Mouse (Mus musculus): ENCODE measurements around the gene Tinagl1. TPM values are rescaled to one million over a fixed set of nuclear protein-coding genes. Genes with fewer than 3 reads are reported as not detected.

Gene Tinagl1
- total RNA-seq, 2 experiments from 2014 or later, result 56.0 to 69.2 TPM

GRCm38 (mm10) chr4:130180909-130181602 lies 6.1 kb upstream of the Tinagl1 start:
- no peak for DNase-seq (ENCODE audit: low spot score)
- intact Hi-C loops (cut with DNase I), result no loop called here

DNA sequence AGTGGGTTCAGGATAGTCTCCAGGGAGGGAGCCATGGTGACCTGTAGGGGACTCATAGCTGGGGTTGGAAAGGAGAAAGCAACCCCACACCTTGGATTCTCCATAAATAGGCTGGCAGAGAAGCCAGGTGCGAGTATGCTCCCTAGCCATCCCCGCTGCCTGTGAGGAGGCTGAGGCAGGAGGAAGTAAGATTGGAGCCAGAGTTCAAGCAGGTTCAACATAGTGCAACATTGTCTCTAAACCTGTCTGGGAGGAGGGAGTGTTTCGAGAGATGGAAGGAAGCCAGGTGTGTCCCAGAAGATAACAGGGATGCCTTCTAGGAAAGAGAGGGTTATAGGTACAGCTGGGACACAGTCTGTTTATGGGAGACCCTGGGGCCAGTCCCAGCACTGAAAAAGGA lies 5.0 kb upstream of the Tinagl1 start:
- intact Hi-C loops (cut with DNase I), result no loop called here
- no peak for DNase-seq (ENCODE audit: low spot score)

- DNase-seq (ENCODE audit: low spot score), result no peak
- intact Hi-C loops (cut with DNase I), result no loop called here
Observed at GRCm38 (mm10) chr4:130177536-130177935, 2.6 kb upstream of the Tinagl1 start.

DNA sequence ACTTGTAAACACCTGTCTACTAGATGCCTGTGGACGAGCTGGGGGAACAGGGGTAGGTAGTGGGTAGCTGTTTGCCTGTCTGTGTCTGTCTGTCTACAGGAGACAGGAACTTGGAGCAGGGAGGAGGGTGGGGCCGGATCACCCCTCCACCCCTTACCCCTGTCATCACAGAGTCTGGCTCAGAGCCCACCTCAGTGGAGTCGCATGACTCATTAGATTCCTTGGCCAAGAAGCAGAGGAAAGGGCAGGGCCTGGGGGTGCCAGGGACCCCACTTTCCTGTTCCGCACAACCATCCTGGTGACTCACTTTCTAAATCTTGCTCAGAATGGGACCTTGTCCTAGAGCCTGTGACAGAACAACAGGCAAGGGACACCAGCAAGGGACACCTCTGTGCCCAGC lies 2.2 kb upstream of the Tinagl1 start:
- intact Hi-C loops (cut with DNase I), result no loop called here
- DNase-seq (ENCODE audit: low spot score), result peak; percentile 58

DNA sequence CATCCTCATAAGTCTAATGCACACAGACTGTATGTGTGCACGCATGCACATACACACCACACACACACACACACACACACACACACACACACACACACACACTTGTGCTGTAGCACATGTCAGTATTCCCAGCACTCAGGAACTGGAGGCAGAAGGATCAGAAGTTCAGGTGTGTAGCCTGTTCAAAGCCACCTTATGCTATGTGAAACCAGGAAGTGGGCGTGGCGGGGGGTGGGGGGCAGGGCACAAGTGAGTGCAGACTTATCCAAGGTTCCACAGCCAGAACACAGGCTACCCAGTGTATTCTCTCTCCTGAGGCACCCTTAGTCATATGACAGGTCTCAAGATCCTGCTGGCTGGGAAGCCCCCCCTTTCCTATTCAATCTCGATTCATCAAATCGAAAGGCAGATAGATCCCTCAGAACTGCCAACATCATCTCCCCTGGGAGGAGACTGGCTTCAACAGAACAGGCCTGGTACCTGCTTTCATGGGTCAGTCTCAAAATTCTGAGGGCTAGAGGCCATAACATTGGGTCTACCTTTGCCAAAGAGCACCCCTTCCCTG lies 1.3 kb upstream of the Tinagl1 start:
- DNase-seq (ENCODE audit: low spot score), result no peak
- intact Hi-C loops (cut with DNase I), result no loop called here

DNA sequence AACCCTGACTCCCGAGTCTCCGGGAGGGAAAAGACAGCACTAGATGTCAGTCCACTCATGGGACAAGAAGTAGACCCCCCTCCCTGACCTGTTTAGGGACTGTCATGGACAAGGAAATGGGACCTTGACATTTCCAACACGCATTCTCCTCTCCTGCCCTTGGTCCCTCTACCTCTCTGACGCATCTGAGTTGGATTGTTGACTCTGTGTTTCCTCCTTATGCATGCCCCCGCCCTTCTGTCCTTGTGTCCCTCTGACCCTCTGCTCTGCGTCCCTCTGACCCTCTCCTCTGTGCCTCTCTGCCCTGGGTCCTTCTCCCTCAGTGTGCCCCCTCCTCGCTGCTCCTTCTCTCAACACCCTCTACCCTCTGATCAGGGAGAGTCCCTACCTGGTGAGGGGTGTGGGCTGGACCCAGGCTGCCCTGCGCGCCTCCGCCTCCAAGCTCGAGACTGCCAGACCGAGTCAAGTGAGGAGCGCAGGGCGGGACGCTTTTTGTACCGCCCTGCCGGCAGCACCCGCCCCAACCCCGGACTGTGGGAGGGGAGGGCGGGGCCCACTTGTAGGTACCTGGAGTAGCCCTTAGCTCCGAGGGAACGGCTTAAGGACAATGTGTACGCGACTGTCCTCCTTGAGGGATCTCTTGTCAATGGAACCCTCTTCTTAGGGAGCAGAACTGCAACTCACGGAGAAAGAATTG lies 439 bp downstream of the Tinagl1 start:
- DNase-seq (ENCODE audit: low spot score), result peak; percentile 74
- intact Hi-C loops (cut with DNase I), result no loop called here

DNA sequence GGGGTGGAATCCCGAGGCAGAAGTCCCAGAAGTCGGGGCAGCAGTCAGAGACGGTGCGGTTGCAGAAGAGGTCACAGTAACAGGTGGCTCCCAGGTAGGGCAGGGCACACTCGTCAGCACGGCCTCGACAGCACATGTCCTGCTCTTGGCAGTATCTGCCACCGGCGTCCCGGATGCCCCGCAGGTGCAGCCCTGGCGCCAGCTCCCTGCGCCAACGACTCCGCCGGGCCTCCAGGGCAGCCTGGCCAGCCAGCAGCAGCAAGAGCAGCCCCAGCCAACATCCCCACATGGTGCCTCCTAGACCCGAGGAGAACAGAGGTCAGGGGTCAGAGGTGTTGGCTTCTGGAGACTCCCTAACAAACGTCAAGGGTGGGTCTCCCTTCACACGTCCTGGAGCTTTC lies 1.0 kb downstream of the Tinagl1 start:
- DNase-seq (ENCODE audit: low spot score), result no peak
- intact Hi-C loops (cut with DNase I), result loop anchor here (1.0 kb wide), 1 partner anchor 15 kb away; no protein-coding TSS in a partner anchor

- intact Hi-C loops (cut with DNase I), result loop anchor here (1.0 kb wide), 1 partner anchor 16 kb away; no protein-coding TSS in a partner anchor
- no peak for DNase-seq (ENCODE audit: low spot score)
Observed at GRCm38 (mm10) chr4:130173060-130173822, 1.7 kb downstream of the Tinagl1 start.

DNA sequence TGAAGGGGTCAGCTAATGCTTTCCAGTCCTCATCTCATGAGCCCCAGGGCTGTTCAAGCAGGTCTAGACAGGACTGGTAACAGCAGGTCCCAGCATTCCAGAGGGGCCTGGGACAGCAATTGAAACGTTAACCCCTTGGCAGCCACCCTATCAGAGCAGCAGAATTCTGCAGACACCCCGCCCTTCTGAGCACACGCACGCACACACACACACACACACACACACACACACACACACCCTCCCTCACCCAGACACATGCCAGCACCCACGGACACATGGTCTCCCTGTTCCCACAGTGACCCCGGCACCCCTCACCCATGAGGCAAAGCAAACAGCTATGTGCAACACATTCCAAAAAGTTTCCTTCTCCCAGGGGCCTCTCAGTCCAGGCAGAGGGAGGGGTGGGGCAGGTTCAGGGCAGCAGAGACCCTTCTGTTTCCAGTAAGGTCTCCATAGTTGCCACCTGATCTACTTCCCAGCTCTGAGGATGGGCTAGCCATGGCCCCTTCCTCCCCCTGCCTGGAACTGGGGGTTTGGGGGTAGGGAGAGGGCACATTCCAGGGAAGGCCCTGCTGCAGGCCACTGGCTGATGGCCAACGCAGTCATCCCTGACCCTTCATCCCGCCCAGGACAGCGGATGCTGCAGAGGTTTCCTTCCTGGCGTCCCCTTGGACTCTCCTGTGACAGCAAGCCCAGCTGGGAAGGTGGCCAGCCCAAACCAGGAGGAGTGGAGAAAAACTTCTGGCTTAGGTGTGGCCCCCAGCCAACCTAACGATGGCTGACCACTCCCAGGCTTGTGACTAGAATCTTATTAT lies 2.8 kb downstream of the Tinagl1 start:
- intact Hi-C loops (cut with DNase I), result no loop called here
- DNase-seq (ENCODE audit: low spot score), result peak; percentile 79

DNA sequence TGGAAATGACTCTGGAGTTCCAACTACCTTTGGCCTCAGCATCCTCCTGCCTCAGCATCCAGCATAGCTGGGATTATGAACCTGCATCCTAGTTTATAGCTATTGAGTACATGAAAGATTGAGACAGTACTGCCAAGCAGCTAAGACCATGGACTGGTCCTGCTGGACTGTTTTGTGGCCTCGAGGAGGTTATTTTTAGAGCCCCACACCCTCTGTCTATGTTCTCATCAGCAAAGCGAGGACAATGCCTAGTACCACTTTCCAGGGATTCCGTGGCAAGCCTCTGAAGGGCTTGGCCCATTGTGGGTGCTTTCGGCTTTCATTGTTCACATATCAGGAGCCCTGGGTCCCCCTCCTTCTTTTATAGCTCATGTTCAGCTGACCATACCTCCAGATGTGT lies 4.6 kb downstream of the Tinagl1 start:
- DNase-seq (ENCODE audit: low spot score), result no peak
- intact Hi-C loops (cut with DNase I), result no loop called here

GRCm38 (mm10) chr4:130169411-130169971 lies 5.4 kb downstream of the Tinagl1 start:
- no peak for DNase-seq (ENCODE audit: low spot score)
- intact Hi-C loops (cut with DNase I), result no loop called here

DNA sequence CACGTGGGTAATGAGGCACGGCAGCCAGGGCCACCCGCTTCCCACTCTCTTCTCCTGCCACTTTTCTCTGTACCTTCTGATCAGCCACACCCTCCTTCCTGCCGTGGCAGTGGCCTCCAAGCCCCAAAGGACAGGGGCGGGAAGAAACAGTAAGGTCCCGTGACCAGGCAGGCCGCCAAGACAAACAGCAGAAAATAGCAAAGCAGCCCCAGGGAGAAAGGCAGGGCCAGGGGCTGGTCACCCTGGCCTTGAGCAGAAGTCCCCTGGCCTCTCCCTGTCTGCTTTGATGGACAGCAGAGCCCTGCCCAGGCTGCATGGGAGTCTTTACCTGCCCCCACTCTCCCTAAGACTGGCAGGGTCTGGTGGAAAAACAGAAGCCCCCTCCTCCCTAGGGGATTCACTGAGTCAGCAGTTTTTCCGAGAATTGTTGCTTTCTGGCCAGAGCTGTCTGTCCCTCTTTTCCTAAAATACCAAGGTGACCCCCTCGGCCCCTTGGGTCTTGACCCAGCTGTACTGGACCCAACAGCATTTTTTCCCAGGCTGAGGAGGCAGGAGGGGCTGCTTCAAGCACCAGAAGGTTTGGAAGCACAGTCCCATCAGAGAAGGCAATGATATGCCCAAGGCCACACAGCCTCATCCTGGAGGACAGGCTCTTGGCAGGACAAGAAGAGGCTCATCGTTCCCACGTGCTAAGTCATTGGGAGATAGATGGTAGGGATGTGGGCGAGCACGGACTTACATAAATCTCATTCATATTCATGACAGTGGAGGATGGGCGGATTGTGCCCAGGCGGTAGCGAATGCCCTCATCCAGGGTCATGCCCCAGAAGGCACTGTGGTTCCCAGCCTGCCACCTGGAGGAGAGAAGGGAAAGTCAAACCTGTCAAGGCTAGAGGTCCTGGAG lies 6.4 kb downstream of the Tinagl1 start:
- DNase-seq (ENCODE audit: low spot score), result peak; percentile 84
- intact Hi-C loops (cut with DNase I), result no loop called here

GRCm38 (mm10) chr4:130167814-130168213 lies 7.1 kb downstream of the Tinagl1 start:
- DNase-seq (ENCODE audit: low spot score), result no peak
- intact Hi-C loops (cut with DNase I), result no loop called here

GRCm38 (mm10) chr4:130167321-130167720 lies 7.6 kb downstream of the Tinagl1 start:
- intact Hi-C loops (cut with DNase I), result no loop called here
- DNase-seq (ENCODE audit: low spot score), result no peak

DNA sequence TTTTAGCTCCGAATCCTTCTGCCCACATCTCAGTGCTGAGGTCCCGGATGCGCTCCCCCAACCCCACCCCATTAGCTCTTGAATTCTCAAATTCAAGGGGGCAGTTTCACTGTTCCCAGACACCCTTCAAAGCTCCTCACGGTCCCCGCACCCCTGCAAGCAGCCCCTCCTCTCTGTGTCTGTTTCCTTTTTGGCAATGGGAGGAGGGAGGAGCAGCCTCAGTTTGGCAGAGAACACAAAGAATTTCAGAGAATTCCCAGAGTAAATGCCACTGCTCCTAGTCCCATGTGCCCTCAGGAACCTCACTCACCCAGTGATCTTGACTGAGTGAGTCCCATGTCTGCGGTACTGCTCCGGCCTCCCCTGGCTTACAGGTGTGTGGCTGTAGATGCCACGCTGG lies 8.3 kb downstream of the Tinagl1 start:
- intact Hi-C loops (cut with DNase I), result no loop called here
- no peak for DNase-seq (ENCODE audit: low spot score)

- intact Hi-C loops (cut with DNase I), result no loop called here
- no peak for DNase-seq (ENCODE audit: low spot score)
Observed at GRCm38 (mm10) chr4:130166061-130166460, 8.9 kb downstream of the Tinagl1 start.

GRCm38 (mm10) chr4:130164121-130164520 lies 10.8 kb downstream of the Tinagl1 start:
- DNase-seq (ENCODE audit: low spot score), result no peak
- intact Hi-C loops (cut with DNase I), result no loop called here

- DNase-seq (ENCODE audit: low spot score), result peak; percentile 68
Observed at GRCm38 (mm10) chr4:130163391-130163861, 11.5 kb downstream of the Tinagl1 start.

More at GRCm38 (mm10) chr4:130163391-130163861, 11.5 kb downstream of the Tinagl1 start:
- intact Hi-C loops (cut with DNase I), result no loop called here
